Mouse (Mus musculus) erythroblast, adult 5-6 weeks (primary cell): ENCODE measurements around the gene Akr1b8. TPM values are rescaled to one million over a fixed set of nuclear protein-coding genes. Genes with fewer than 3 reads are reported as not detected.
"Not testable (repeated sequence)": the region's sequence is repeated elsewhere in the genome, so short reads cannot be mapped to it uniquely, and the experiment has no call there.

Experiments used
- ATAC-seq: replicated peaks from 2 replicates; pipeline ENCODE4 v1.8.0; 2016; ENCODE audit warnings: moderate number of reproducible peaks, mild to moderate bottlenecking, moderate TSS enrichment, inconsistent platforms; ENCODE audit not compliant: poor library complexity, low FRiP score, severe bottlenecking
- total RNA-seq, 2 experiments: library from RNA; stranded (forward) in 1 of 2; stranded (reverse) in 1 of 2; fragments of 150-400 nt in 1 of 2; fragments of 200-764, 138-1000 nt in 1 of 2; gene quantifications; 2 replicates each; pipeline versions ENCODE4 v1.2.3 to v1.2.4; 2015 to 2017; ENCODE audit warnings: low replicate concordance in 2 of 2

Gene Akr1b8
- not detected in 2 replicates for total RNA-seq (2015; ENCODE audit: low replicate concordance)
- total RNA-seq (2017; ENCODE audit: low replicate concordance) = not detected in 2 replicates

DNA sequence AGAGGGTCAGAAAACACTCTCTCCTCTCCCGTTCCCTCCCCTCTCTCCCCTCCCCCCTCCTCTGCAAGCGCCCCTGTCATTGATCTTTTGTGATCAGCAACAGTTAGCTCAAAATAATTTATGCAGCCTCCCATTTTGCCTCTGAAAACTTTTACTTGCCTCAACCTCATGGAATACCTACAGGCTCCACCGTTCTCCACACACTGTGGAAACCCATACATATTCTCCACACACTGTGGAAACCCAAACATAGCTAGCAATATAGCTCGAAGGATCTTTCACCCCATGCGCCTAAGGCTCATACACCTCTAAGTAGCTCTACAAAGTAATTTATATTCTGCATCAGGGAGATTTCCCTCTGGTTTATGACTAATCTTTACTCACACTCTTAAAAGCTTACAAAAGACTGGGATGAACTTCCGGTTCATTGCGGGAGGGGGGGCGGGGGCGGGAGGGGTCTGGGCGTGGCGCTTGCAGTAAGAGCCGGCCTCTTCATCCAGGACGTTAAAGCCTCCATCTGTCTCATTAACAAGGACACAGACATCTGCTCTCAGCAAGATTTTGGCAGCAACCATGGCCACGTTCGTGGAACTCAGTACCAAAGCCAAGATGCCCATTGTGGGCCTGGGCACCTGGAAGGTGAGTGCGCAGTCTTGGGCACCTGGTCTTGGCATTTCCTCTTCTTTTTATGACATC lies at the start of gene Akr1b8:
Gene Akr1b8 (plus strand): TSS at position 462 of the 696 bp plus-strand sequence.
- ATAC-seq = no peak

DNA sequence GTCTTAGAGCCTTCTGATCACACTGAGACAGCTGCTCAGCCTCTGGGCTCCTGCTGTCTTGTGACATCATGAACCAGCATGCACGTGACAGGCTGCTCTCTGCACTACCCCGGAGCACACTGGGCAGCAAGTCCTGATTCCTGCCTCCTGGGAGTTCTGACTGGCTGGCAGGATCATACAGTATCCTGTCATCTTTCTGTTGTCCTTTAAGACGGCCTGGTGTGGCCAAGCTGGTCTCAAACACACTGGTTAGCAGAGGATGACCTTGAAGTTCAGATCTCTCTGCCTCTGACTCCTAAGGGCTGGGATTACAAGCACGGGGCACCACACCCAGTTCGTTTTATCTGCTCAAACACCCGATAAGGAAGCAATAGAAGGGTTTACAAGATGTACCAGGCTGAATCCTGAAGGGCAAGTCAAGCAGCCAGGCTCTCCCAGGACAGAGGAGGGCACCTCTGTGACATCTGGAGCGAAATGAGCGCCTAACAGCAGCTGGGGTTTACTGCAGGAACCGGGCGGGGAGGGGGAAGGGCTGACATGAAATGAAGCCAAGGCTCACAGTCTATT lies 49.2 kb upstream of the Akr1b8 start:
- no peak for ATAC-seq

DNA sequence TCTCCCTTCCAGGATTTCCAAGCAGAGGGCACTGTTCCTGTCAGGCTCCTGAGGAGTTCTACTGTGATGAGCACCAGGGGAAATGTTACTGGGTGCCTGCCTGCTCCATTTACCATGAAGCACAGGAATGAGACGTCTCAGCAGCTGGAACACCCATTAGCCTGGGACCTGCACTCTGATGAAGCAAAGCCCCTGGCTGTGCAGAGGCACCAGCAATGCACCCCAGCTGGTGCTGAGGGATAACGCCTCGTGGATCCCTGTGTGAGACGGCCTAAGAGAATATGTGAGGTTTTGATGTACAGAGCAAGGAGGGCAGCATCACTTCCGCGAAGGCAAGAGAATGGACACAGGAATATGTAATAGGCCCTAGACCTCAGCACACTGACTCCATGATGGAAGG lies 47.1 kb upstream of the Akr1b8 start:
- ATAC-seq = no peak

DNA sequence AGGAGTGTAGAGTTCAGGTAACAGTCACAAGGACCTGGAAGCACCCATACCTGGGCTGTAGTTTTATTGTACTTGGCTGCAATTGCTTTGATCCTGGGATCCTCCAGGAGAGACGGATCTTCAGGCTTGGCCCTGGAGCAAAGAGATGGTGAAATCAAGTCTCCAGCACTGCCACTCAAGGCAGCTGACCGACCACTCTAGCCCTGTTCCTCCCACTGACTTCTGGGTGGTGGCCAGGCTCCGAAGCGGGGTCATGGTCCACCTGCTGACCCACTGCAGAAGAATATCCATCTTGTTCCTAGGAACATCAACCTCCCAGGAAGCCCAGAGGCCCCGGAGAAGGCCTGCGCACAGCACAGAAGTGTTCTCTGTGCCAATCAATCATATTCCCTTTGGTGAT lies 44.4 kb upstream of the Akr1b8 start:
- no peak for ATAC-seq

DNA sequence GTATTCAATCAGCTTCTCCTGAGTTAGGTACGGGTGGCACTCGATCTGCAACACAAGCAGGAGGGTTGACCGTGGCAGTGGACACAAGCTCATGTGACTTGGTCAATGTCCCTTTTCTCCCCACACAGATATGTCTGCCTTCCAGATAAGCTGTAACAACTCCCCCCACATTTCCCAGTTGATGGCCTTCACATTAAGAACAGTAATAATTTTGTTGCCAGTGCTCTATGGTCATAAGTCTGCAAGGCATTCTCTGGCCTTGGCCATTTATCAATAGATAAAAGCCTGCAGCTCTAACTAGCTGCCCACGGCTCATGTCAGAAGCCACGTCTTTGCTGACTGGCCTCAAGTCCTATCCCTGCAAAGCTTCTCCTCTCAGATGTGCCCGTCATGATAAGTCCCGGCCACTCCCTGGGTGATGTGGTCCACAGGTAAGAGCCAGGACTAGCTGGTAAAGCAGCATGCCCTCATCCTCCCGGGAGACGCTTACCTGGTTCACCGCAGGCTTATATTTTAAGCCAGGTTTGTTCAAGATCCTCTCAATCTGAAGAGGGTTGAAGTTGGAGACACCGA lies 43.8 kb upstream of the Akr1b8 start:
- ATAC-seq = no peak

DNA sequence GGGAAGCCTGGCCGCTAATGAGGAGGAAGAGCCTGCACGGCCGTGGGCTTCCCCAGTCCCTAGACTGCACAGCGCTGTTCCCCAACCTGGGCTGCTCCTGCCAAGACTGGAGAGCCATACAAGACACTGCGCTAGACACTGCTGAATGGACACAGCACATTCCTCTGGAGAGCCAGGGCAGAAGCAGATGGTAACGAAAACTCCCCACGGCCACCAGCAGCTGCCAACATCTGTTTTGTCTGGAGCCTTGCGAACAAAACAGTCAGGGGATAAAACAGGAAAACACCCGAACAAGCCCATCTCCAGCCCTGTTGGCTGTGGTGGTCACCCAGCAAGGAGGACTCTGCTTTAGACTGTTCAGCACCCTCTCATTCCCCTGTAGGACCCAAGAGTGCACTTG lies 40.5 kb upstream of the Akr1b8 start:
- ATAC-seq = no peak

DNA sequence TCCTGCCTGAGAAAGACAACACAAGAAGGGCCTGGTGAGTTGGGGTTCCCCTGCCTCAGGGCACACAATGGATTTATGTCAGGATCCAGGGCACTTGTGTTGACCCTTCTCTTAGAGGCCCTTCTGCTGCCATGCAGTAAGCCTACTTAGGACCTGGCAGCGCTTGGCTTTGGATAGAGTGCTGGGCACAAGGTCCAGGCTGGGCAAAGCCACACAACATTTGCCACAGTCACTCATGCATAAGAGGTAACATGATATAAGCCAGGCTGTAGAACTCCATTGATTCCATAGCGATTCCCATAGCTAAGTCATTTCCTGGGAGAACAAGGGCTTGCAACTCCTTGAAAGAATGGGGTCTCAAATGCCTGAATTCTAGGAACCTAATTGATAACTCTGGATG lies 40.0 kb upstream of the Akr1b8 start:
- ATAC-seq = no peak

DNA sequence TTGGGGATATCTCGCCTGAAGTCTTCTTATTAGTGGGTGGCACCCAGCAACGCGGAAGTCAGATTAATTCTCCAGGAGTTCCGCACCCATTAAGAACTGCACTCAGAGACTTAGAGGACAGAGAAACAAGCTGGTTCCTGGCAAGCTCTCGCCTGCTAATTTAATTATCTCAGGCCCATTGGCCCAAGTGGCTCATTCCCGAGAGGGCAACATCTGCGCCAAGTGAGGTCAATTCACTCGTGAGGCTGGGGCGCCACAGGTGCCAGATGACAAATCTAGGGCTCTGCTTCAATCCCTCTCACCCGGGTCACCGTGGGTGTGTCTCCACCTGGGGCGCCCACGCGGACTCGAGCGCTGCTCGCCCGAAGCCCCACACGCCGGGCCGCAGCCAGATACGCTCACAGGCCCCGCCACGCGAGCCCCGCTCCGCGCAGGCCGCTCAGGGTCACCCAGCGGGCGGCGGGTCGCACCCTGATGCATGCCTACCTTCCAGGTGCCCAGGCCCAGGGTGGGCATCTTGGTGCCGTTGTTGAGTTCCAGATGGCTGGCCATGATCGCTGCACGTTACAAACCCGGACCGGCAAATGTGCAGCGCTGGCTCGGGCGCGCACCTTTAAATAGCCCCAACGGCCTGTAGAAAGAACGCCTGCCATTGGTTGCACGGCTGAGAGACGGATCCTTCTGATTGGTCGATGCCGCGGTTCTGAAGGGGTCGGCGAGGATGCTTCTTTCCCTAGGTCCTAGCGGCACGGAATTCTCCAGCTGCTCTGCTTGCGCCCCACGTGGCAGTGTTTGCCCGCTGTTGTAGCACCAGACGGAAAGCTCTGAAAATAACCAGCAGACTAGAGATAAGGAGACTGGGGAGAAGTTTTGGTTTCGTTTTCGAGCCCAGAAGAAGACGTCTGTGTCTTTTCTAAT lies 36.8 kb upstream of the Akr1b8 start, which contains the start of gene Akr1b3:
Gene Akr1b3 (minus strand): TSS at position 625 of the 918 bp plus-strand sequence.
- peak; percentile 88 for ATAC-seq

DNA sequence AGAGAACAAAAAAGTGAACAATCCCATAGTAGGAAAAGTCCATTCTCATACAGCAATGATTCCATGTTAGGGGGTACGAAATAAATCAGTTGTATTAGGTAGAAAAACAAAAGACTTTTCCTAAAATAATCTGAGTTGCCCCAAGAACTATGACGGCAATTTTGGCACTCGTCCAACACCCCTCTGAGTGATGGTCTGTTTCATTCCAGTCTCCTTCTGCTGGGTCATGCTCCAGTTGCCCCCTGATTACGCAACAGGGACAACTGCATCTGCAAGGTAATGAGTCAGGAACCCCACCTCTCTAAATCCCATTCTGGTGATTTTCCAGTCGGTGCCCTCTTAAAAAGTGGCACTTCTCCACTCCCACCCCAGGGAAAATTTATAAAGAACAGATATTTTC lies 35.7 kb upstream of the Akr1b8 start:
- no peak for ATAC-seq

DNA sequence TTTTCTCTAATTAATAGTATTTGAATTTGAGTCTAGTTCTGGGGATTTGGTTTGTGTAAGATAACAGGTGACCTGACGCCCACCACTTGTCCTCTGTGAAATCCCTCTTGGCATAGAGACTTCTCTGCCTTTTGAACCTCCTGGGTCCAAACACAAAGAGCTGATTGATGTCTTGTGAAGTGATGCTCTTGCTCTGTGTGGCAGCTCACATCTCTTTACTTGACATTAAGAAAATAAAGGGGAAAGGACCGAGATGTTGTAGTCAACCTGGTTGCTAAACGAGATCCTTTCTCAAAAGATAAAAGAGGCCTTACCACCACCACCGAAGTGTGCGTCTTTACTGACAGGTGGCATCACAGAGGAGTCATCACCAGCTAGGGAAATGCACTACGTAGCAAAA lies 35.3 kb upstream of the Akr1b8 start:
- no peak for ATAC-seq

DNA sequence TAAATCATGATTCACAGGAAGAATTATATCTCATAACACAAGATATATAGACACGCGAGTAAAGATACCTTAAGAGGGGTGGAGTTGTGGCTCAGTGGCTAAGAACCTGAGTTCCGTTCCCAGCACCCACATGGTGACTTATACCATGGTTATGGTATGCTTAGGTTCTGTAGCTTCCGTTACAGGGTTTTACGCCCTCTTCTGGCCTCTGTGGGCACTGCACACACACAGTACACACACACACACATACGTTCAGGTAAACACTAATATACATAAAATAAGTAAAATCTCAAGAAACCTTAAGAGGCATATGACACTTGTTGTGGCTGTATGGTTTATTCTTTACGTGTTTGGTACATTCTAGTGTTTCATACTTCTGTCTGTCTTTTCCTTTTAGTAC lies 31.8 kb upstream of the Akr1b8 start:
- no peak for ATAC-seq

DNA sequence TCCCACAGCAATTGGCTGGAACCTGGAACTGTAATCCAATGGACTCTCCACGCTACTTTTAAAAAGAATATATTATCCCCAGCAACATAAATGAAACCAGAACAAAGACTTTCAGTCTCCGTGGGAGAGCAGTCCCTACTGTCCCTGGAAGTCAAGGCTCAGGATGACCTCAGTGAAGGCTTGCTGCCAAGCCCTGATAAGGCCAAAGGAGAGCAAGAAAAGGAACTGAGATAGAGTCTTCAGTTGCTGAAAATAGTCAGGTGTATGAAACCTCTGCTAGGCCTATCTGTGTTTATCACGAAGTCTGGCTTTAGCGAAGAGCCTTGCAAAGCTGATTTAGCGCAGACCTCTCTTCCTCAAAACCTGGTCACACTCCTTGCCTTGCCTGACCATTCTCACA lies 22.5 kb upstream of the Akr1b8 start:
- no peak for ATAC-seq

DNA sequence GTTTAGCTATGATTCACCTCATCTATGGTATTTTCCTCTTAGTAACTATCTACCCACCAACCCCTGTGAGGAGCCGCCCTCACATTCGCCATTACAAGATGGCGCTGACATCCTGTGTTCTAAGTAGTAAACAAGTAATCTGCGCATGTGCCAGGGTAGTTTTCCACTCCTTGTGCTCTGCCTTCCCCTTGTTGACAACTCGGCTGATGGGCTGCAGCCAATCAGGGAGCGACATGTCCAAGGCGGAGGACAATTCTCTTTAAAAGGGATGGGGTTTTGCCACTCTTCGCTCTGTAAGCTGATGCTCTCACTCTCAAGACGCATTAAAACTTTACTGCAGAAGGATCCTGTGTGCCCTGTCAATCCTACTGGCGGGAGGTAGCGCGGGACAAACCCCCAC lies 22.1 kb upstream of the Akr1b8 start:
- not testable (repeated sequence) for ATAC-seq

DNA sequence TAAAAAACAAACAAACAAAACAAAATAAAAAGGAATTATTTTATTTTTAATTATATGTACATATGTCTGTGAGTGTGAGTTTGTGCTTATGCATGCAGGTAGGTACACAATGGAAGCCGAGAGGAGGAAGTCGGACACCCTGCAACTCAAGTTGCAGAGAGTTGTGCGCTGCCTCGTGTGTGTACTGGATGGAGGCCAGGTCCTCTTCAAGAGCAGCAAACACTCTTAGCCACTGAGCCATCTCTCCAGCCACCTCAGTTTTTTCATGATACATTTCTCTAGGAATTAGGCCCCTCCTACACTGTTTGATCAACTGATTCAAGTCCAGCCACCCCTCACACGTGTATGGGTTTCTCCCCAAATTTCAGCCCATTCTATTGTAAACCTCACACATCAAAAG lies 19.2 kb upstream of the Akr1b8 start:
- ATAC-seq = no peak

DNA sequence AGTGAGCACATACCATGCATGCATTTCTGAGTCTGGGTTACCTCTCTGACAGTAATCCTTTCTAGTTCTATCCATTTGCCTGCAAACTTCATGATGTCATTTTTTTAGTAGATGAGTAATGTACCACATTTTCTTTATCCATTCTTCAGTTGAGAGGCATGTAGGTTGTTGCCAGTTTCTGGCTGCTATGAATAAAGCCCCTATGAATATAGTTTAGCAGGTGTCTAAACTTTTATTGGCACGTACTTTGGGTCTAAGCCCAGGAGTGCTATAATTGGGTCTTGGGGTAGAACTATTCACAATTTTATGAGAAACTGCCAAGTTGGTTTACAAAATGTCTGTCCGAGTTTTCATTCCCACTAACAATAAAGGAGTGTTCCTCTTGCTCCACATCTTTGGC lies 16.1 kb upstream of the Akr1b8 start:
- no peak for ATAC-seq

DNA sequence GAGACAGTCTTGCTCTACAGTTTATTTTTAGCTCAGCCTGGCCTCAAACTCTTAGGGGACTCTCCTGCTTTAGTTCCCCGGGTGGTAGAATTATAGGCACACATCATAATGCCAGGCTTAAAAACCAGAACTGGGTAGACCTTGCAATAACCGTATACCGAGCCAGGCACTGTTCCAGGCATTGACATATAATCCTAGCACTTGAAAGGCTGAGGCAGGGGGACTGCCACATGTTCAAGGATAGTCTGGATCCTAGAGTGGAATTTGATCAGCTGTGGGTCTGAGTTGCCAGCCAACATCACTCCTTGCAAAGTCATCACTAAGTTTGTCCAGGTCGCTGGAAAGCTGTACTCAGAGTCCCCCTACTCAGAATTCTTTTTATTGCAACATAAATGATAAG lies 11.9 kb upstream of the Akr1b8 start:
- no peak for ATAC-seq

DNA sequence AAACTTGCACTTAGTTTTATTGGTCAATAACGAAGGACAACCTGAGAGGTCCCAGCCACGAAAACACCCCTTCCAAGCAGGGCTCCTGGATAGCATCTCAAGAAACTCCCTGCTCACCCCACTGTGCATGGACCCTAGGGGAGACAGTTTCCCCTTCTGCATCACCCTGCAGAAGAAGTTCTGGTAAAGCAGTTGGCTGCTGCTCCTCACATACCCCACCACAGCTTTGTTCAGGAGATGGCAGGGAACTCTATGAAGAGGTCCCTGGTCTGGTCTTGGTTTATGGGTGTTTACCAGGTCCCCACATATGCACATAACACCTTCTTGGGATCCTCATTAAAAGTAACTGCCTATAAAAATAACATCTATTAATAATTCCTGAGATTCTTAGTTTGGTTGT lies 11.4 kb upstream of the Akr1b8 start:
- ATAC-seq = no peak

DNA sequence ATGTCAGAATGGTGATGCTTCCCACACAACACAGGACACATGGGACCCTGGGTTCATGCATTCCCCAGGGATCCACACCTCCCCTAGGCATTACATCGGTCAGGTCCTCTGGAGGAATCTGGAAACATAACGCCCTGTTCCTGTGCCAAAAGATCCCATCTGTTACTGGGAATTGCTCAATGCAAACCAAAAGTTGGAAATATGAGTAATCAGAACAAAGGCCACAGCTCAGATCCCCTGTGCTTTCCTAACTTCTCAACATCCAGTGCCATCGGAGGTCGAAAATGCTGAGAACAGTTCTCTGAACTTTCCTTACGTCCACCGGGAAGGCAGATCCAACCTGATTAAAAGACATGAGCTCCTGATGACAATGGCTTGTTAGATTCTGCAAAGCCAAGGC lies 10.5 kb upstream of the Akr1b8 start:
- ATAC-seq = no peak

DNA sequence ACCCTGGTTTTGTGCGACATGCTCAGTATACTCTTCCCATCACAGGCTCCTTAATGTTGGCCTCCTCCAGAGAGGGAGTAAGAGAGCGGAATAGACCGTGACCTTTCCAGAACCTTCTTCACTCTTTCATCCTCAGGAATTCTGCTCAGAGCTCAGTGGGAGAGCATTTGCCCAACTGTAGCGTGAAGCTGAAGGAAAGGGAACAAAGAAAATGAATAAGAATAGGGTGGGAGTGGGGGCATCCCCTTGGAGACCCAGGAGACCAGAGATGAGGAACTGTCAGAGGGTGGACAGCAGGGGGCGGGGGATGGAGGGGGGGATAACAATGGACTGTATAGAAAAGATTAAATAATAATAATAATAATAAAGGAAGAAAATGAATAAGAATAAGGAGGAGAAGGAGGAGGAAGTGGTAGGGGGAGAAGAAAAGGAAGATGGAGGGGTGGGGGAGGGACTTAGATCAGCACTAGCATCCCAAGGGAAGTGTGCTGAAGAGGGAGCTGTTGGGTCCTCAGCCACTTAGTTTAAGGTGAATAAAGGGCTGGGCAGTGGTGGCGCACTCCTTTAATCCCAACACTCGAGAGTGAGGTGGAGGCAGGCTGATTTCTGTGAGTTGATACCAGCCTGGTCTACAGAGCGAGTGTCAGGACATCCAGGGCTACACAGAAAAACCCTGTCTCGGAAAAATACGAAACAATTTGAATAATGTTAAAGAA lies 9.6 kb upstream of the Akr1b8 start:
- no peak for ATAC-seq

DNA sequence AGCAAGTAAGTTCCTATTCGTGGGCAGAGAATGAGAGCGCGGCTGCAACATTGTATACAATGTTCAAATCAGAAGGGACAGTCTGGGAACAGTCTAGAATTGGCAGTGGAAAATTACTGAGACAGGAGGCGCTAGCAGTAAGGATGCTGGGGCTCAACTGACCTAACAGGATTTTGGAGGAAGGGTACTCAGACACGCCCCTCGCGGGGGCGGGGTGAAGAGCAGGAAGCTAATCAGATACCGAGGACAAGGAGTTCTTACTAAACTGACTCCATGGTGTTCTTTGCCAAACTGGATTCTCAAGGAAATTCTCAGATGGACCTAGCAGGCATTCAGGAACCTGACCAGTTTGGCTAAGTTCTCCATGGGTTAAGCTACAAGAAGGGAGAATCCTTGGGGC lies 9.0 kb upstream of the Akr1b8 start:
- no peak for ATAC-seq
